Mouse (Mus musculus) ES-E14 (cell line): ENCODE data around the gene Gphb5.

Source experiments
- ZC3H11A ChIP-seq: IDR thresholded peaks from 2 replicates; pipeline ENCODE4 v1.6.1; 2012; ENCODE audit warnings: low read depth, mild to moderate bottlenecking, inconsistent platforms, low read length, borderline replicate concordance
- ZNF384 ChIP-seq: IDR thresholded peaks from 2 replicates; pipeline ENCODE4 v1.6.1; 2012; ENCODE audit warnings: low read depth, low read length, inconsistent platforms

- TF ChIP-seq ZNF384 (no peak), ZC3H11A (no peak)
These were observed 19.5 kb downstream of the Gphb5 start for GRCm38 (mm10) chr12:75397077-75397476.
